Mouse (Mus musculus) erythroblast, embryonic 14.5 days (primary cell): ENCODE measurements around the gene Stra6l.

ENCODE experiments used
- GATA1 ChIP-seq: IDR thresholded peaks from 2 replicates; pipeline ENCODE4 v1.6.1; 2012; ENCODE audit warnings: low read length, inconsistent platforms, mixed read lengths
- TAL1 ChIP-seq: IDR thresholded peaks from 3 replicates; pipeline ENCODE4 v1.6.1; 2012; ENCODE audit warnings: low read length, inconsistent platforms, mixed read lengths

DNA sequence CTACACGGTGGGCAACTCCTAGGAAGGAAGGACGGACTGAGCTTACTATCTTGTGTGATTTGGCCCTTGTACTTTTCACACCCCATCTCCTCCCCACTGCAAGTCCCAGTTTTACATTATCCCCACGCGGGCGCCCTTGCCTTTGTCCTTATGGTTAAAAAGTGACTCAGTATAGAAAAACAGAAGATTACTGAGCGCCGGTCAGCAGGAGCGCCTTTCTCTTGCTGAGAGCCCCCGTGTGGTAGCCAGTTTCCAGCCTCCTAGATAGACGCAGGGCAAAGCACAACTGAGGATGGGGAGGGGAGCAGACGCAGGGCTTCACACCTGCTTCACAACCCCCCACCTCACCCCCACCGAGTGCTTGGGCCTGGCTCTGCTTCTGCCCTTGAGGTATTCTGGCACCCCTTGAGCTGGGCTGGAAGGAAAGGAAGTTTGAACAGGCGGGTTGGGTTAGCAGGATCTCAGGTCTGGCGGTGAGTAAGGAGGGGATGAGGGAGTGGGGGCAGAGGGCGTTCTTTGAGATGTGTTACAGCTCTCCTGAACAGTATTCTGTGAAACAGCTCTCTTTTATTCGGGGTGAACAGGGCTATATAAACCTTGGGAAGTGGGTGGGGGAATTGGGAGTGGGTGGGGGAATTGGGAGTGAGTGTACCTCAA, 48.1 kb downstream of the Stra6l start:
- TF ChIP-seq GATA1 (no peak), TAL1 (no peak)
